Mouse (Mus musculus): ENCODE measurements around the gene Adamtsl1. TPM values are rescaled to one million over a fixed set of nuclear protein-coding genes. Genes with fewer than 3 reads are reported as not detected.

Adamtsl1 gene
- polyA plus RNA-seq, 1 experiment: 6.3 TPM

DNA sequence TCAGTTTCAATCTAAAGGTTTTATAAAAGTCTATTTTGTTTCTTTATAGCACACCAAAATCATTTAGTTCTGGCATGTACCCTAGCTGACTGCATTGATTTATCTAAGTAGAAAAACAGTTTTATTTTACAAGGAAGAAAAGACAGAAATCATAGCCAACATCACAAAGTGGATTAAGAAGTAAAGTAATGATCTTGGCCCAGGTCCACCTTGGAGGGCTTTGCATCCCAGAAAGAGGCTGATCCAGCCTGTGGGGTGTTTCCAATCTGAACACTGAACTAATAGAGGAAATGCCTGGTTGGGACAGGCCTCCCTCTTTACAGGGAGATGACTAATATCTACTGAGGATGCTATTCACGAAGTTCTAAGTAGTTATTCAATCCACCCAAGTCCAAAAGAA, 163.6 kb downstream of the Adamtsl1 start:
- DNase-seq (ENCODE audit: low read depth): no peak
- TF ChIP-seq CTCF (IDR thresholded peaks at IDR 0.05; ENCODE audit: borderline replicate concordance, extremely low read depth, insufficient read depth, insufficient read length) (no peak), POLR2A (IDR thresholded peaks at IDR 0.05; ENCODE audit: borderline replicate concordance, extremely low read depth, insufficient read depth, insufficient read length, poor library complexity, severe bottlenecking) (no peak)

GRCm38 (mm10) chr4:85686160-85686559, 172.2 kb downstream of the Adamtsl1 start:
- DNase-seq (ENCODE audit: low read depth): no peak
- TF ChIP-seq CTCF (IDR thresholded peaks at IDR 0.05; ENCODE audit: borderline replicate concordance, extremely low read depth, insufficient read depth, insufficient read length): no peak
- TF ChIP-seq POLR2A (IDR thresholded peaks at IDR 0.05; ENCODE audit: borderline replicate concordance, extremely low read depth, insufficient read depth, insufficient read length, poor library complexity, severe bottlenecking): no peak

- TF ChIP-seq POLR2A (IDR thresholded peaks at IDR 0.05; ENCODE audit: borderline replicate concordance, extremely low read depth, insufficient read depth, insufficient read length, poor library complexity, severe bottlenecking) (no peak), CTCF (IDR thresholded peaks at IDR 0.05; ENCODE audit: borderline replicate concordance, extremely low read depth, insufficient read depth, insufficient read length) (no peak)
- DNase-seq (ENCODE audit: low read depth): no peak
Measured at GRCm38 (mm10) chr4:85695237-85695636, 181.3 kb downstream of the Adamtsl1 start.

DNA sequence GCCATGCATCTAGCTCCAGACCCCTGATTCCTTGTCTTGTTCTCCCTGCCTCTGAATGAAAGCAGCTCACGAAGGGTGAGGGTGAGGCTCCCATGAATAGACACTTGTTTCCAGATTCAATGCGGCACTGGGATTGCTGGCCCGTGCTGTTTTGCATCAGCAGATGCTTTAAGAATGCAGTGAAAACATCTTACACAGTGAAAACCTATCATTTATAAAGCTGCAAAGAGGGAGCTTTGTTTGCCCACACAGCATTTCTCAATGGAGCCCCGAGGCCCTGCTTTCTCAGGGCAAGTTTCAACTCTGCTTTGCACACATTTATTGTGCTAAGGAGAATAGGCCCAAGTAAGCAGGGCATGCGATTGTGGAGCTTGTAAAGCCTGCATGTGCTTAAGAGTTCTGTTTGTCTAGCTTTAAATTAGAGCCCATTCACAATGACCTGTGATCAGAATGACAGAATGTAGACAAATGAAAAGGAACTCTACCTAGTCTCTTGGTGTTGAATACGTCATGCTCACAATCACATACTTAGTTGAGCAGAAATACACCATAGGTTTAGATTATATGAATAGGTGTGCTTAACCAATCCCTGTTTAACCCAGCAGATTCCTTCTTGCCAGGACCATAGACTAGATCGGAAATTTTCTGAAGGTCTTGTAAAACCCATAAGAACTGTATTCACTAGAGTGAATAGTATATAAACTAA, 193.5 kb downstream of the Adamtsl1 start:
- TF ChIP-seq POLR2A (IDR thresholded peaks at IDR 0.05; ENCODE audit: borderline replicate concordance, extremely low read depth, insufficient read depth, insufficient read length, poor library complexity, severe bottlenecking) (no peak), CTCF (IDR thresholded peaks at IDR 0.05; ENCODE audit: borderline replicate concordance, extremely low read depth, insufficient read depth, insufficient read length) (no peak)
- DNase-seq (ENCODE audit: low read depth): peak; percentile 94

- TF ChIP-seq CTCF (IDR thresholded peaks at IDR 0.05; ENCODE audit: borderline replicate concordance, extremely low read depth, insufficient read depth, insufficient read length) (no peak), POLR2A (IDR thresholded peaks at IDR 0.05; ENCODE audit: borderline replicate concordance, extremely low read depth, insufficient read depth, insufficient read length, poor library complexity, severe bottlenecking) (no peak)
- DNase-seq (ENCODE audit: low read depth): no peak
Measured at GRCm38 (mm10) chr4:85709636-85710035, 195.7 kb downstream of the Adamtsl1 start.

- TF ChIP-seq POLR2A (IDR thresholded peaks at IDR 0.05; ENCODE audit: borderline replicate concordance, extremely low read depth, insufficient read depth, insufficient read length, poor library complexity, severe bottlenecking): no peak
- no peak for TF ChIP-seq CTCF (IDR thresholded peaks at IDR 0.05; ENCODE audit: borderline replicate concordance, extremely low read depth, insufficient read depth, insufficient read length)
- no peak for DNase-seq (ENCODE audit: low read depth)
Measured at GRCm38 (mm10) chr4:85724999-85725398, 211.0 kb downstream of the Adamtsl1 start.

DNA sequence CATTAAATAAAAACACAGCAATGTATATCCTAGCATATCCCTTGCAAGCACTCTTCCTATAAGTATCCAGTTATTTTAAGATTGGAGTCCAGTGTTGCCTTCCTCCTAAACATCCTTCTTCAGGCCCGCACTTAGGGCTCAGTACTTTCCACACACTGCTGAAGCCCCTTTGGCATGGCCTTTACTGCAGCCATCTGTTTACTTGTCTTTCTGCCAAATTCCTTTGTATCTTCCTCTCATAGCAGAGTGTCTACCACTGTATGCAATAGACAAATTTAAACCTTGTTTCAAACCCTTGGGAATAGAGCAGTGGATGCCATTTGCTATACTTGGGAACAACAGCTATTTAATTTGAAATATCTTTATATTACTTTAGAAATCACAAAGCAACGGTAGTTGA, 213.8 kb downstream of the Adamtsl1 start:
- DNase-seq (ENCODE audit: low read depth): peak; percentile 61

DNA sequence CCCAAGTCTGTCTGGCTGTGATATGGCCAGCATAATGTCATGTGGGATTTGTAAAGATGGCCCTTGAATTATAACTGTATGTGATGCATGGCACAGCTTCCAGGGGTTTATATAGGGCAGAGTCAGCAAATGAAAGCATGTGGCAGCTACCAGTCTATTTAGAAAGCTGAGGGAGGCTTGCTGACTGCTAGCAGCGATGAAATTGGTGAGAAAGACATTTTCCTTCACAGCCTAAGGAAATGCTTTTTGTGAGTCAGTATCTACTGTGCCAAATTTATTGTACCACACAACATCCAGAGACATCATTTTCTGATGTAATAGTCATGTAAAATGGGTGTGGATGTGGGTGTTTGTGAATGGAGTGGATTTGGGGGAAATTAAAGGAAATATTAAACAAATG, 214.4 kb downstream of the Adamtsl1 start:
- TF ChIP-seq CTCF (IDR thresholded peaks at IDR 0.05; ENCODE audit: borderline replicate concordance, extremely low read depth, insufficient read depth, insufficient read length) (no peak), POLR2A (IDR thresholded peaks at IDR 0.05; ENCODE audit: borderline replicate concordance, extremely low read depth, insufficient read depth, insufficient read length, poor library complexity, severe bottlenecking) (no peak)
- no peak for DNase-seq (ENCODE audit: low read depth)

More for the DNA sequence above, 213.8 kb downstream of the Adamtsl1 start:
- TF ChIP-seq POLR2A (IDR thresholded peaks at IDR 0.05; ENCODE audit: borderline replicate concordance, extremely low read depth, insufficient read depth, insufficient read length, poor library complexity, severe bottlenecking) (no peak), CTCF (IDR thresholded peaks at IDR 0.05; ENCODE audit: borderline replicate concordance, extremely low read depth, insufficient read depth, insufficient read length) (no peak)

DNA sequence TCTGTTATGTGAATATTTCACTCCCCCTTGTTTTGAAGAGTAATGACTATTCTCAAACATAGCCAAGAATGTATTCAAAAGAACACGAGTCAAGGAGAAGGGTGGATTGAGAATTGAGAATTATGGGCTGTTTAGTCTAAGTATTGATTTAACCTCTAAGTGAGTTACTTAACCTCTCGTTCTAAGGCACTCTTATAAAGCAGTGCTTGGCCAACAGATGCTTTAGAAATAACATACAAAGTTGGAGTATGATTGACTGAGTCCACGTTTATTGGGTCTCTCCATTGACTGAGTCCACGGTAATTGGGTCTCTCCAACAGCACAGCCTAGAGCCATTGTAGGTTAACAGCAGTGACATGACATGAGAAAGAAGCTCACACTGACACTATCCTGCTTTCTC, 226.5 kb downstream of the Adamtsl1 start:
- TF ChIP-seq CTCF (IDR thresholded peaks at IDR 0.05; ENCODE audit: borderline replicate concordance, extremely low read depth, insufficient read depth, insufficient read length) (no peak), POLR2A (IDR thresholded peaks at IDR 0.05; ENCODE audit: borderline replicate concordance, extremely low read depth, insufficient read depth, insufficient read length, poor library complexity, severe bottlenecking) (no peak)
- DNase-seq (ENCODE audit: low read depth): no peak

DNA sequence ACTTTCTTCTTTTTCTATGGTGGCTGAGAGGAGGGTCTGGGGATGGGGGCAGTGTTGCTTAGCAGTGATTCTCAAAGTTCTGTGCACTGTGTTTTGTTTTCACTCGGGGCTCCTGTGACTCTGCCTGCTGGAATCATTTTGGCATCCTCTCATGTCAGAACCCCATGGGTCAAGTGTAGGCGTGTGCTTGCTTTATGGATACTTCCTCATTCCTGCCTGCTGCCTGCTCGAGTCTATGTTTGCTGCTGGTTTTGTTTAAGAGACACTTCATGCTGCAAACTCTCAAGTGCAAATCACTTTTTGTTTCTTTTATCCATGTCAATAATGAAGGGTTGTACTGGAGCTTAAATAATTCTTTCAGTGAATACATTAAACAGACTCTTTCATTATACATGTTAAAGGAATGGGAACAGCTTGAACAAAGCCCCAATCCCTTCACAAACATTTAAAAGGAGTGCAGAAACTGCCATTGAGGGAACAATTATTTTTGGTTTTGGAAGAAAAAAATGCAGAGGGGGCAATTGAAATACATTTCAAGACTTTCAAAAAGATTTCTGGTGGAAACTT, 227.9 kb downstream of the Adamtsl1 start:
- DNase-seq (ENCODE audit: low read depth): peak; percentile 82
- TF ChIP-seq POLR2A (IDR thresholded peaks at IDR 0.05; ENCODE audit: borderline replicate concordance, extremely low read depth, insufficient read depth, insufficient read length, poor library complexity, severe bottlenecking) (no peak), CTCF (IDR thresholded peaks at IDR 0.05; ENCODE audit: borderline replicate concordance, extremely low read depth, insufficient read depth, insufficient read length) (no peak)

- peak; percentile 11 for DNase-seq (ENCODE audit: low read depth)
- TF ChIP-seq POLR2A (IDR thresholded peaks at IDR 0.05; ENCODE audit: borderline replicate concordance, extremely low read depth, insufficient read depth, insufficient read length, poor library complexity, severe bottlenecking): no peak
- TF ChIP-seq CTCF (IDR thresholded peaks at IDR 0.05; ENCODE audit: borderline replicate concordance, extremely low read depth, insufficient read depth, insufficient read length): no peak
Measured at GRCm38 (mm10) chr4:85743427-85743826, 229.5 kb downstream of the Adamtsl1 start.

GRCm38 (mm10) chr4:85762684-85763083, 248.7 kb downstream of the Adamtsl1 start:
- no peak for TF ChIP-seq POLR2A (IDR thresholded peaks at IDR 0.05; ENCODE audit: borderline replicate concordance, extremely low read depth, insufficient read depth, insufficient read length, poor library complexity, severe bottlenecking)
- no peak for TF ChIP-seq CTCF (IDR thresholded peaks at IDR 0.05; ENCODE audit: borderline replicate concordance, extremely low read depth, insufficient read depth, insufficient read length)
- DNase-seq (ENCODE audit: low read depth): peak; percentile 27

Measured in brain, embryonic 14.5 days (tissue).